Mouse (Mus musculus): Measurements from ENCODE around the gene Adar. TPM values are rescaled to one million over a fixed set of nuclear protein-coding genes. Genes with fewer than 3 reads are reported as not detected.

Gene Adar
- polyA plus RNA-seq, 1 experiment from 2014 or later: 22.0 TPM

Other genes starting within 250 kb of the Adar start
- 1.4 and 1.9 TPM in 2 replicates for gene Kcnn3, start 194.9 kb upstream of the Adar start, polyA plus RNA-seq (2014; fragmentation: Nextera tagmentation; extraction: Ambion mirVana)
- 17.9 and 20.8 TPM in 2 replicates for gene Chrnb2, start 49.6 kb downstream of the Adar start, polyA plus RNA-seq (2014; fragmentation: Nextera tagmentation; extraction: Ambion mirVana)
- gene Ube2q1, start 58.6 kb downstream of the Adar start, polyA plus RNA-seq (2014; fragmentation: Nextera tagmentation; extraction: Ambion mirVana): 22.3 and 28.0 TPM in 2 replicates
- 2.5 and 3.4 TPM in 2 replicates for gene She, start 116.3 kb downstream of the Adar start, polyA plus RNA-seq (2014; fragmentation: Nextera tagmentation; extraction: Ambion mirVana)
- 0.08 and 0.34 TPM in 2 replicates for gene Il6ra, start 198.2 kb downstream of the Adar start, polyA plus RNA-seq (2014; fragmentation: Nextera tagmentation; extraction: Ambion mirVana)
- 11.8 and 13.4 TPM in 2 replicates for gene Atp8b2, start 248.5 kb downstream of the Adar start, polyA plus RNA-seq (2014; fragmentation: Nextera tagmentation; extraction: Ambion mirVana)